Mouse (Mus musculus) thymus, postnatal 14 days (tissue): ENCODE results near the gene Polr3a.

Source experiments
- DNase-seq: peaks from one replicate; pipeline ENCODE4 v3.0.0; 2021

Polr3a gene

DNA sequence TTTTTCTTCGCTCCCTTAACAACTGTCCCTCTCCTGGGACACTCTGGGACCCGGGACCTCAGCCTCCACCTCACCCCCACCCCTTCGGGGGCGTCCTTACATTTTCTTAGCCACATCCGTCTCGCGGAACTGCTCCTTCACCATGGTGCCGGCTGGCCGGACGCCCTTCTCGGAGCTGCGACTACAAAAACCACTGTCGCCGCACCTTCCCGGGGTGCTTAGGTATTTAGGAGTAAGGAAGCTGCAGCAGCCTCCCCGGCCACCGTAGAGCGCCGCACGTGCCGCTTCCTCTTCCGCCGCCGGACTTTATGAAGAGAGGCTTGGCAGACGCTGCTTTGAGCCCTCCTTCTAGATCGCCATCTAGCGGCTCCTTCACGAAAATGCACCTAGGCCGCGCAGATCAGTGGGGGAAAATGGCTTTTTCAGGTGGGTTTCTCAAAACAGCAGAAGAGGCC lies at the start of gene Polr3a, which contains the start of gene Rps24:
Gene Polr3a (minus strand): TSS at position 286 of the 455 bp plus-strand sequence.
Gene Rps24 (plus strand): TSS at position 353 of the 455 bp plus-strand sequence.
- DNase-seq, result peak; percentile 91

DNA sequence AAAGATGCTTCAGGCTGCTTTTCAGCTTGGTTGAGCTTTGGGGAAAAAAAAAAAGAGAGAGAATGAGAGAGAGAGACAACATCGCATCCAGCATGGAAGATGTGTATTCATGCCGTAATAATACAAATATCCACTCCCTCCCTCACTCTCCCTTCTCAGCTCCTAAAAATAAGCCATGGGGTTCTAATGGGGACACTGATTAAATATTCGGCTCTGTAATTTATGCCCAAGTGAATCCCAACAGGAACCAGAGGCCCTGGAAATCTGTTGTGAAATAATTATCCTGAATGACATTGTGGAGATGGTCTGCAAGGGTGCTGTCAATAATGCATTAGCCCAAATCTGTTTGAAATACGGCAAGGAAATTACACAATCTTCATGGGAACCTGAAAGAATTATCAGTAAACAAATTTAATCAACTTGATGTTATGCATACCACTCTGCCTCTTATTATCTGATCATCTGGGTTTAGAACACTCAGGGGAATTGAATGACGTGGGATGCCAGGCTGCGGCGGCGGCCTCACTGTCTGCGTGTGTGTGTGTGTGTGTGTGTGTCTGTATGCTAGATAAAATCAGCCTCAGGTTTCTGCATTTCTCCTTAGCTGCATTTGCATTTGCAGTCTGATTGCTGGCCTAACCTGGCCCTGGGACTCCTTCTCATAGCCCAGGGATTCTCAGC lies 48.1 kb upstream of the Polr3a start:
- DNase-seq, result no peak

DNA sequence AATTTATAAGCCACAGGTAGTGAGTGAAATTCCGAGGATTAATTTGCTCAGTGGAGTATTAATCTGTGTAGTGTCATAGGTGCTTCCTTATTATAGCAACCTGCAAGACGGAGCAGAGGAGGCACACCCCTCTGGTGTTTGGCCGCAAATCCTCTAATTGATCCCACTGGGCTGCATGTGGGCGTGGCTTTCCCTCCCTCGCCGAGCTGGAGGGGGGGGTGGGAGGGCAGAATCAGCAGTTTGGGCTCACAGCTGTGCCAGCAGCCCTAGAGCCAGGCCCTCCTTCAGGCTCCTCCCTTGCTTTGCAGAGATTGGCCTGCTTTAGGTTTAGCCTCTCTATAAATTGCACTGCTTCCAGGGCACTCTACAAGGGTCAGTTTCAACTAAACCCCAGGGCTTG lies 43.4 kb upstream of the Polr3a start:
- no peak for DNase-seq

DNA sequence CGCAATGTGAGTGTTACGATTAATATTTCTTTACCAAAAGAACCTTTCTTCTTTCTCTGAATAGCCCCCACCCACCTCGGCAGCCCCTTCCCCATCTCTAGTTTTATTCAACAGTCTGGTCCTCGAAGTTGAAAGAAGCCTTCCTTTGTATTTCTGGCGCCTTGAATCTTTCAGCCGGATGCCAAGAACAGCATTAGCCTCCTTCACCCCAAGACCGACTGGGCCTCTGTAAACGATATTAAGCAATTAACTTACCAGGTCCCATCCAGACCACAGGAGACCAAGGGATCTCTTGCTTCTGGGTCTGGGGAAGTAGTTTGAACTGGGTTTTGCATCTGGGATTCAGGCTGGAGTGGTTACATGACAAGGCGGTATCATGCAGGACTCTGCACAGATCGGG lies 39.6 kb upstream of the Polr3a start:
- DNase-seq, result no peak

DNA sequence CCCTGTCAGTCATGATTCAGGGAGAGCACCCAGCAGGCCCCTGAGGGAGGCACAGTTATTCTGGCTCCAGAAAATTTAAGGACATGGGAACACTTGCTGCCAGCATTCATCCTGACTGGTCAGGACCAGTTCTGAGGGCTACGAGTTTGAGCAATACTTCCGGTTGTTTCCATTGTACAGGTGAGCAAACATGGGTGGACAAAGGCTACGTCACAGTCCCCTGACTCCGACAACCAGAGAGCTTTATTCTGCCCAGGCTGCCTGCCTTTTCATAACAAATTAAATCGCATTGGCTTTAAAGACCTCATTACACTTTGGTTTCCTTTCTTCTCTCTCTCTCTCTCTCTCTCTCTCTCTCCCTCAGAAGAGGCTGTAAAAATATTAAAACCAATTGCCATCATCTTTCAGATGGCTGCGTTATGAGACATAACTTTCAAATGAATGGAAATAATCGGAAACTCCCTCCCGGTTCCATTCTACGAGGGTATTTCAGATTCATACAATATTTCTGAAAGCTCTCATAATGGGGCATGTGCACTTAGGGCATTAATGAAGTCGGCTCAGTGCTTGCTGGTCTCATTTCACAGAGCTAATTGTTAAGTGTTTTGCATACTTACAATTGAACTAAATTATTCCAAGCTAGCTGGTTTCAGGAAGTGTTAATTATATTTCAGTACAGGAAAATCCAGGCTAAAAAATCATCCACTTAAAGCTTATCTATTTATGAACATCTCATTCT lies 39.0 kb upstream of the Polr3a start:
- DNase-seq, result no peak

DNA sequence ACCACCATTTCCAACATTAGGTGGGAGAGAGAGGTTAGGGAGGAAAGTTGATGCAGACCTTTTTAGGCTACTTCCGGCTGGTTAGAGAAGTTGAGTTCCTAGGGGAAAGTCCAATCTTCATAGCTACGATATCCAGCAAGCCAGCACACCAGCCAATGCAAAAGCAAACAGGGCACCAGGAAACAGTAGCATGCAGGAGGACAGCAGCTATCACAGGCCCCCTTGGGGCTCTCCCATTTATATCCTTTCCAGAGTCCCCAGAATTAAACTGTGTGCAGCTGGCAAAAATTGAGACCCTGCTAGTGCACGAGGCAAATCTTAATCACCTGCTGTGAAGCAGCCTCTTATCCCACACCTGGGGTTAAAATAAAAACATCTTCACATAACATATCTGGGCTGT lies 38.3 kb upstream of the Polr3a start:
- DNase-seq, result no peak

DNA sequence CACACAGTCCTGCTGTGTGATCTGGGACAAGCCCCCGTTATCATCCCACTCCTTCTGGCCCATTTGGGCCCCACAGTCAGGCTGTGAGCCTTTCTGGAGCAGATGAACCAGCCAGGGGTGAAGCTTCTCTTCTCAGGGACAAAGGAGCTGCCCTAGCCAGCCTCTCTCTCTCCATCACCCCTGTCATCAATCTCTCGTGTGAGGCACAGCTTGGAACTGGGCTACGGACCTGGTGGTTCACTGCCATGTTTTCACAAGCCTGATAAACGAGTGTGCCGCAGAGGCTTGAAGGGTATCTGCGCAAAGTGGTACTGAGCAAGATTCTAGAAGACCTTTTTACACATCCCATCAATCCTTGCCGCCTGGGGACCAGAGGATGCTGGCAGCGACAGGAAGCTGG lies 34.7 kb upstream of the Polr3a start:
- DNase-seq, result no peak

DNA sequence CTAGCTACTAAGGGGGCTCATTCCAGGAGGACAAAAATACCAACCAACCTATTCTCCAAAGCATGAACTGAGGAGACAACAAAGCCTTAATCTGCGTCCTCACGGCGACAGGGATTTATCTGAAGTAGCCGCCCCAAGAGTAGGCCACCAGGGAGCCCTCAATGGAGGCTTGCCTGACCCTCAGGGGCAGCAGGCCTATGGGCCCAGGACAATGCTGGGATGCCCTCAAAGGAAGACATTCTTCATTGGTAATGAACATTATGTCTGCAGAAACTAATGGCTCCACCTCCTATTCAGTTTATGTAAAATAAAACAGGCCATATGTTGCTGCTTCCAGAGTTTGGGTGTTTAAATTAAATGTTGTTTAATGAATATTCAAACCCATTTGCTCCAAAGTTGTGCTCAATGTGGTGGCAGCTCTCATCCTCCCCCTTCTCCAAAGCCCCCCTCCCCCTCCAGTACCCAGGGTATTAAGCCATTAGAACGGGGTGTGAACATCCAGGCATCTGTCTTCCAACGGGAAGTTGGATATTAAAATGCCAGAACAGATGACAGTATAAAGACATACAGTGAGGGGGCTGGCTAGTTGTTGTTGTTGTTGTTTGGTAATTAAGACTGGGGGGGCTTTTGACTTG lies 25.8 kb upstream of the Polr3a start:
- DNase-seq, result no peak

DNA sequence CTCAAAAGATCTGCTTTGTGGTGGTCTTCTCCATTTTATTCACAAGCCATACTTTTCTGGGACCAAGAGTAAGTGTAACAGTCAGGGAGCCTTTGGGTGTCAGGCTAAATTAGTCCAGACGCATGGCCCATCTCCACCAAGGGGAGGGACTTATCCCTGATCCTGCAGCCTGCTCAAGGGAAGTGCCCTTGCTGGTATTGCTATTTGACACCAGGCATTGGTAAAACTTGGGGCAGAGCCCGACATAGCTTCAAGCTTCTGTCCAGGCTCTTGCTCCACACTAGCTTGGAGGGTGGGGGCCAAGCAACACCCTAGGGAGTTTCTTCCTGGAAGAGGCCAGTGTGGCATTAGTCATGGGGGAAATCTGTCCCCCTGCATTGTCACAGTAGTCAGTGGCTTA lies 23.8 kb upstream of the Polr3a start:
- DNase-seq, result no peak

DNA sequence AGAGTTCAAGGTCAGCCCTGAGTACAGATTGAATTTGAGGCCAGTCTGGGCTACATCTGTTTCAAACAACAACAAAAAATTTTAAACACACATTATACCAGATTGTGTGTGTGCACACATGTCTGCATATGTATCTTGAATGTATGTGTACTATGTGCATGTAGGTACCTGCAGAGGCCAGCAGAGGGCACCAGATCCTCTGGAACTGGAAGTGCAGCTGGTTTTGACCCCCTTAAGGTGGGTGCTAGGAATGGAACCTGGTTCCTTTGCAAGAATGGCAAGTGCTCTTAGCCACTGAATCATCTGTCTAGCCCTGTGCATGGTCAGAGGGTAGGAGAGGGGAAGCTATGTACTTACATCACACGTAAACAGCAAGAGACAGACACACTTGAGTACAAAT lies 23.4 kb upstream of the Polr3a start:
- DNase-seq, result no peak

DNA sequence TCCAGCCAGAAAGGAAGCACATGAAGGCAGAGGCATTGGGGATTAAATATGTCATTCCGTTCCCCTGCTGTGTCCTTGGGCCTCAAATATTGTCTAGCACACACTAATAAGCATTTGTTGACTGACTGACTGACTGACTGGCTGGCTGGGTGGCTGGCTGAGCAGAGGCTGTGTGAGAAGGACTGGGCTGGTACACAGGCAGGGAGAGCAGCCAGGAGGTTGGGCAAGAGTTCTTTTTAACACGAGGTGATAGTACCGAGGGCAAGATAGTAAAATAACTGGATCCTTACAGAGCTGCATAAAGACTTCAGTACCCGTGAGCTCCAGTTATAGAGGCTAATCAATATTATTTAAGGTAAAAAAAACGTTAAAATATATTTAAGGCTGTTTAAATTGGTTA lies 22.7 kb upstream of the Polr3a start:
- DNase-seq, result no peak

DNA sequence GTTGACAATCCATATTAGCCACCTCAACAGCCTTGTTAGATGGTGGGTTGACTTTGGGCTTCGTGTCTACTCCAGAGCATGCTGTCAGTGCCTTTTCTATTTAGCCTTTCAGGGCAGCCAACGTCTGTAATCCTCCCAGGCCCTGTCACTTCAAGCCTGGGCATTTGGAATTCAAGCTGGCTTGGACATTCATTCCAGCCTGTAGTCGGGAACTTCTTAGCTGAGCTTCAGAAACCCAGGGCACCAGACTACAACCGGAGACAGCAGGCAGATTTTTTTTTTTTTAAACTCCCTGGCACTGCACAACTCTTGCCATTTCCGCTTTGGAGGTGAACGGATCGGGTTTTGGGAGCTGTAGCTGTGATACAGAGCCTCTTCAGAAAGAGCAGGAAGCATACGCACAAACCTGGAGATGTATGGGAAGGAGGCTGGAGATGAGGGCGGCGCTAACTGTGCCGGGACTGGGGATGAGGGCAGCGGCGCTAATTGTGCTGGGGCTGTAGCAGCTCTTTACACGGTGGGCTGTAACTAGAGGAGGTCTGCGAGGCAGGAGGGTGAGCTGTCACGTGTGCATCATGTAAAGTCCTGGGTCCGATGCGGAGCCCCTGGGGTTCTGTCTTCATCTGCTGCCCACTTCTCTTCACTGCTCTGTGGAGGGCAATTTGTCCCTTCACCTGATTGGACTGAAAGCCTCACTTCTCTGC lies 21.4 kb upstream of the Polr3a start:
- DNase-seq, result no peak

DNA sequence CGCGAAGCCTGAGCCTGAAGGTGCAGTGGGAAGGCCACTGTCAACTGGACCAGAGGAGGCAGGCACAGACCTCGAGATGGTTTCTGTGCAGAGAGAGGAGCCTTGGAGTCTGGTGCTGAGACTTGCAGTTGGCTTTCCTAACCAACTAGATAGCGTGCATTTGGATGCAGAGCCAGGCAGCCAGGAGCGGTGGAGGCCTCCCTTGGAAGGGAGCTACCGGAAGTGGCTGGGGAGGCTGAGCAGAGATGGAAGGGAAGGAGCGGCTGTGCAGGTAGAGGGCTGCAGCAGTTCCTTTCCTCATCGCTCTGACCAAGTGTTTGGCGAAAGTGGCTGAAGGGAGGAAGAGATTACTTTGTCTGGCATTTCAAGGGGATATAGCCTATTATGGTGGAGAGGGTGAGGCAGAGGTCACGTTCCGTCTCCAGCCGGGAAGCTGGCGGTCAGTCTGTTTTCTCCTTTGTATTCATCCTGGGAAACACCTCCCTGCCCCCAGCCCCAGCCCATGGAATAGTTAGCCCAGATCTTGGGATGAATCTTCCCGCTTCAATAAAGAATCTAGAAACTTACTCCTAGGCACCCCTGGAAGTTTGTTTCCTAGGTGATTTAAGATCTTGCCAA lies 20.7 kb upstream of the Polr3a start:
- no peak for DNase-seq

DNA sequence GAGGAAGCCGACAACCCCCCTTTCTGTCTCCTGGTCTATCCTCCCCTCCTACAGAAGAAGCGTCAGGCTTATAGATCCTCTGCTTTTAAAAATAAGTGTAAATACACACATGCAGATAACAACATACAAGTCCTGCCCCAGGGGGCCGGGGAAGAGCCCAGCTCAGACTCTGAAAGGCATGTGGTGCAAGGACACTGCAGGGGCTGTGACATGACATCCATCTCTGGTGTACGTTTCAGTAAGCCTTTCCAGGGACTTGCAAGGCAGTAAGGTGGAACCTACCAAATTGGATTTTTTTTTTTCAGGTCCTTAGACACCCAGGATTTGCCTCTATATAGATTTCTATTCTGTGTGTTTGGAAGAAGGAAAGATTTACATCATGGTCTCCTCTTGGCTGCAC lies 14.4 kb upstream of the Polr3a start:
- DNase-seq, result no peak

DNA sequence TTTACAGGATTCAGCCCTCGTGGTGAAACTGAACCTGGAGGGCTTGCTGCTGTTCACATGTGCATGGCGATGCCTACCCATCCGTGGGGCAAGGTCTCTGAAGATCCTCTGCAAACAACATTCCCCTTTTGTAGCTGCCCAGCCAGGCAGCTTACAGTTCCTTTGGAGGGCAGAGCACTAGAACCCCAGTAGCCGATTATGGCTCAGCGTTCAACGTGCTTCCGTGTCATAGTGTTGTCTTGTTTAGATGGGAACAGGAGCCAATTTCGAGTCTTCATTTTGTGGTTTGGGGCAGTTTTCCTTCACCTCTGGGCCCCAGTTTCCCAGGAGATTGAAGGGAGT lies 14.0 kb upstream of the Polr3a start:
- no peak for DNase-seq

DNA sequence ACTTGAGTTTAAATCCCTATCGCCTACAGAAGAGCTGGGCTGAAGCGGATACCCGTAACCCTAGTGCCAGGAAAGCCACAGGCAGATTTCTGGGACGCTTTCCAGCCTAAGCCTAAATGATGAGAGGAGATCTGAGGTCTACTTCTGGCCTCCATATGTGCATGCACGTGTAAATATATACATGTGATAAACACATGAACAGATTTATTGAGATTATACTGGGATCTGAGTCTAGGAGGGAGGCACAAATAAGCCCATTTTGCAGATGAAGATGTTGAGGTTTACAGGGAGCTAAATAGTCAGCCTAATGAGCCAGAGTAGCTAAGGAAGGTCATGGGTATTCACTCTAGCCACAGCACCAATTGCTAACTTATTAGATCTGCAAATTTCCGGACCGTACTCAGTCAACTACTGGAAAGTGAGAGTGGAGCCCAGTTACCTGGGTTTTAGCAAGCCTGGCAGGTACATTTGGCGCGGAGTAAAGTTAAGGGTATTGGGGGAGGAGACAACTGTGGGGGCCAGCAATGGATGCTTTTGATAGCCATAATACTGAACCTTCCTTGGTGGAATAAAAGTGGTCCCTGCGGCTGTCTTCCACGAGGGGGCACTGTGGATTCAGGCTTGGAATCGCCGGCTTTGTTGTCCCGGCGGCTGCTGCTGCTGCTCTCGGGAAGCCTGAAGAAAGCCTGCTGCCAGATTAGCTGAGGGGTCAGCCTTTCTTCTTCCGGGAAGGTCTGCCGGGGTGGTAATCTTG lies 13.4 kb upstream of the Polr3a start:
- DNase-seq, result peak; percentile 69

DNA sequence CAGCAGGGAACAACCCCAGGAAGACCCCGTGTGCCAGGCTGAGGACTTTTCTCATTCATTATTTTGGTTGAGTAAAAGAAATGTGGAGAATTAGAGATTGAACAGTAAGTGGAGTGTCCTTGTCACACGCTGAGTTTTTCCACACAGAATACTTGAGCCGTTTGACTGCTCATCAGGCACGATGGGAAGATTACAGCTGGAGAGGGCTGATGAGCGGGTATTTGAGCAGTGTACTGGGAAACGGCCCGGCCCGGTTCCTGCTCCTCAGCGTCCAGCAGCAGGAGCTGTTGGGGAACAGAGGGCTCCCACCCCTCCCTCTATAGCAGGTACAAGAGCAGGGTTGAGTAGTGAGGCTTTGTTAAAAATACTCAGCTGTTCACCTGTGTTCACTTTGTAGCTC lies 12.6 kb upstream of the Polr3a start:
- DNase-seq, result no peak

DNA sequence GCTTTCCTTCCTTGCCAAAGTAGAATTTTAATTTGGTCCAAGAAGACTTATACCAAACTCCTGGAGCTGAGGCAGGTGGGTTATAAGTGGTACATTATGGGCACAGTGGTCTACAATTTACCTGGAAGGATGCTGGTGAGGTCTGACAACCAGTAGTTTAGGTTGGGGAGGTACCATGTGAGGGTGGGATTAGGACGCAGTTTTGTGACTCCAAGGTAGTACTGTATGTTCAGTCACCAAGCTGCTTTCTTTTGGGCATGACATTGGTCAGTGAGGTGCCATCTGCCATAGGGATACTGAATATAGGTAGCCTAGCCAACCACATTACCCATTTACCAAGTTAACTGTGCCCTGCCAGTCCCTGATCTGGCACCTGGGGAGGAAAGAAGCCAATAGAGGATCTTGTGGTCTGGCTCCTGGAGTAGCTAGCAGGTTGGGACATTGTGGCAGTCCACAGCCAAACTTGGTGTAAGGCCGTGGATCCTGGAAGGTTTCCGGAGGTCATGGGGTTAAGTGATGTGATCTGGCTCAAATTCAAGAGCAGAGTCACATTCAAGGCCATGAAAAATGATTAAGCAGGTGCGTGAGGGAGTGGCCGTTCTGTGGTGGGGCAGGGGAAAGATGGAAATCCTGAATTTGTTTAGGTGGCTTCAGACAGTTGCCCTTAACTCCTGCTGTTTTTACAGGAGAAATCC lies 11.8 kb upstream of the Polr3a start:
- DNase-seq, result no peak

DNA sequence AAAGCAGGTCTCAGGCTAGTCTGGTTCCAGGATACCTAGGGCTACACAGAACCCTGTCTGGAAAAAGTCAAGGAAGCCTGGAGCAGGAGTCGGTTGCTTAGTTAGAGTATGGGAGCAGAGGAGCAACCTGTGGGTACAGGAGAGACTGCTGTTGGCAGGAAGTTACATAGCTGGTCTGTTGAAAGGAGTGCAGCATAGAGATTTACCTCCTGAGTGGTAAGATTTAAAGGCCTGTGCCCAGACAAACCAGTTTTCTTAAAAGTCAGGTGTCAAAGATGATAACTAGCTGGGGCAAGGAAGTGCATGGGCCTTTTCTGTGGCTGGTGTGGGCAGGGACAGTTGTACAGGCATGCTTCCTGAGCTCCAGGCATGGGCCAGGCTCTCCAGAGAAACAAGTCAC lies 10.6 kb upstream of the Polr3a start:
- no peak for DNase-seq

DNA sequence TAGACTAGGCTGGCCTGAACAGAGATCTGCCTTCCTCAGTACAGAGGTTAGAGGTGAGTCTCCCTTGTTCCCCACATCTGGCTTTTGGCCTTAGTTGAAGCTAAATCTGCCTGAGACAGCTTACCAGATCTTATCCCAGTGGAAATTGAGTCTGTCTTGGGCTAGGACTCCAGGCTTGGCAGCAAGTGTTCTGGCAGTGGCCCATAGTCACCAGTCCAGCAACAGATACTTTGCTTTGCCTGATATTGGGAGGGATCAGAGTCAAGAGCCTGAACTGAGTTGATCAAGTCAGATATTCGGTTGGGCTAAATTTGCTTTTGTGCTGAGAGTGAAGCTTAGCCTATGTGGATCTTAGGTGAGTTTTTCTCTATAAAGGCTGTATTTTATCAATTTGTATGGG lies 9.6 kb upstream of the Polr3a start:
- no peak for DNase-seq

DNA sequence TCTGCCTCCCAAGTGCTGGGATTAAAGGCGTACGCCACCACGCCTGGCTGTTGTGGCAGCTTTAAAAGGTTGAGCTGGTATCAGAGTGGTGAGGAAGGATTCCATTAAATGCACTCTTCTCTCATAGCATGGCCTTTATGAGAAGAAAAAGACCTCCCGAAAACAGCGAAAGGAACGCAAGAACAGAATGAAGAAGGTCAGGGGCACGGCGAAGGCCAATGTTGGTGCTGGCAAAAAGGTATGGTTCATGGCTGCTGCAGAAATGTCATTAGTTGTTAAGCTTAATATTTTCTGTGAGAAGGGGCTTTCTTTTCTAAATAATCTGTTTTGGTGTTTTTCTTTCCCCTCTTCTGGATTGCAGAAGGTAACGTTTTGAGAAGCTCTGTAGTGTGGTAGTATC lies 6.4 kb upstream of the Polr3a start:
- DNase-seq, result no peak
